Mouse (Mus musculus) ES-E14 (cell line): ENCODE measurements around the gene Ttk.

Experiments
- HCFC1 ChIP-seq: IDR thresholded peaks from 2 replicates; pipeline ENCODE4 v1.6.1; 2012; ENCODE audit warnings: low read length, inconsistent platforms, borderline replicate concordance; ENCODE audit not compliant: insufficient read depth
- ZNF384 ChIP-seq: IDR thresholded peaks from 2 replicates; pipeline ENCODE4 v1.6.1; 2012; ENCODE audit warnings: low read depth, low read length, inconsistent platforms

DNA sequence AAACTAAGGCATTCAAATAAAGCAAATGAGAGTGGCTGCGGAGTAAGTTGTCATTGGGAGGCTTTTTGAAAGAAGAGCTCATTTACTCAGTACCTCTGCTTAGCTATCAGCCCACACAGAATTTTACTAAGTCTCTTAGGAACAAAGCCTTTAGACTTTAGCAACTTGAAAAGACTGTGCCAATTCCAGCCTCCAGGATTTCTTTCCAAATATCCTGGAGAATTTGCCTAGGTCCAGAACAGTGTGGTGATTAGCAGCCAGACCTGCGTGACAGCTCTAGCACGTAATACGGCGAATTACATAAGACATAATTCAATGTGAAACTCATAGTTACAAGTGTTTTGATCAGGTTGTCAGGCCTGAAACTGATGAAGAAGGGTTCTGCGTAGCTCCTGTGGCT lies 45.2 kb upstream of the Ttk start:
- TF ChIP-seq ZNF384 (no peak), HCFC1 (no peak)
